Mouse (Mus musculus) olfactory bulb, adult 2 months (tissue): ENCODE measurements around the gene Lrrc46.

Source experiments
- CTCF ChIP-seq: fragments of 200-500 bp; IDR thresholded peaks from 2 replicates; pipeline ENCODE4 v1.5.1; 2012; ENCODE audit warnings: low read depth, mild to moderate bottlenecking, low read length, moderate library complexity; ENCODE audit not compliant: insufficient read depth
- POLR2A ChIP-seq: fragments of 200-500 bp; IDR thresholded peaks from 2 replicates; pipeline ENCODE4 v1.6.1; 2012; ENCODE audit warnings: mild to moderate bottlenecking, low read depth, low read length, moderate library complexity; ENCODE audit not compliant: insufficient read depth

- TF ChIP-seq CTCF = no peak
- TF ChIP-seq POLR2A = no peak
Observed at GRCm38 (mm10) chr11:97019345-97019708, 21.9 kb downstream of the Lrrc46 start.
